Mouse (Mus musculus) heart, postnatal 0 days (tissue): ENCODE results near the gene Itga8.

Experiments used
- CTCF ChIP-seq: IDR thresholded peaks from 2 replicates; pipeline ENCODE4 v1.5.1; 2016; ENCODE audit warnings: antibody characterized with exemption, control low read depth, low read depth
- EP300 ChIP-seq: IDR thresholded peaks from 2 replicates; pipeline ENCODE4 v1.6.1; 2016; ENCODE audit warnings: antibody characterized with exemption, low read depth

- no peak for TF ChIP-seq CTCF
- TF ChIP-seq EP300 = no peak
Measured at GRCm38 (mm10) chr2:12325868-12326267, 24.1 kb upstream of the Itga8 start.
